Mouse (Mus musculus): ENCODE measurements around the gene Lcn12.

Gene Lcn12

GRCm38 (mm10) chr2:25457022-25457896, 36.5 kb downstream of the Lcn12 start:
- DNase-seq, result no peak

GRCm38 (mm10) chr2:25456205-25456953, 37.3 kb downstream of the Lcn12 start, which contains the start of gene Clic3:
Gene Clic3, plus strand, starts transcription at chr2:25456838.
- no peak for DNase-seq

DNA sequence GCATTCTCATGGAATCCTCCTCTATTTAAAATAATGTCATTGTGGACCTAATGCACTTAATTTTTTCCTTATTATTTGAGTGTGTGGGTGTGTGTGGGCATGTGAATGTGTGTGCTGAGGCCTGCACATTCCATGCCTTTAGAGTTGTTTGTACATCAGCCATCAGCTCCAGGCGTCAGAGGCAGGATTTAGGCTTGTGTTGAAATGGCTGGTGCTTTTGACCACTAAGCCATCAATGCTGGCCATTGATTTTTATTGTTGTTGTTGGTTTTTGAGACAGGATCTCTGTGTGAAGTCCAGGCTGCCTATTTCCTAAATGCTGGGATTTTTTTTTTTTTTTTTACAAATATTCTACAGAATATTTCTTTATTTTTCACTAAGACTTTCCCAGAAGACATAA, 40.8 kb downstream of the Lcn12 start:
- no peak for DNase-seq

- no peak for DNase-seq
These were observed 42.7 kb downstream of the Lcn12 start for GRCm38 (mm10) chr2:25450853-25451647.

DNA sequence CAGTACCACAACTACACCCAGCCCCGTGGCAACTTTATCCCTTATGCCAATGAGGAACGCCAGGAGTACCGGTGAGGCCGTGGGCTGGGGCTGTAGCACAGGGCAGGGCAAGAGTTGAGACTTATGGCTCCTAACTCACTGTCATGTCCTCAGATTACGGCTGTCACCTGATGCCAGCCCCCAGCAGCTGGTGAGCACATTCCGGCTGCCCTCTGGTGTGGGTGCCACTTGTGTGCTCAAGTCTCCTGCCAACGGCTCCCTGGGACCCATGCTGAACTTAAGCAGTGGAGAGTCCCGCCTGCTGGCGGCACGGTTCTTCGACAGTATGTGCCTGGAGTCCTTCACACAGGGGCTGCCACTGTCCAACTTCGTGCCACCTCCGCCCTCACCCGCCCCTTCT, 51.0 kb downstream of the Lcn12 start:
- DNase-seq, result no peak

DNA sequence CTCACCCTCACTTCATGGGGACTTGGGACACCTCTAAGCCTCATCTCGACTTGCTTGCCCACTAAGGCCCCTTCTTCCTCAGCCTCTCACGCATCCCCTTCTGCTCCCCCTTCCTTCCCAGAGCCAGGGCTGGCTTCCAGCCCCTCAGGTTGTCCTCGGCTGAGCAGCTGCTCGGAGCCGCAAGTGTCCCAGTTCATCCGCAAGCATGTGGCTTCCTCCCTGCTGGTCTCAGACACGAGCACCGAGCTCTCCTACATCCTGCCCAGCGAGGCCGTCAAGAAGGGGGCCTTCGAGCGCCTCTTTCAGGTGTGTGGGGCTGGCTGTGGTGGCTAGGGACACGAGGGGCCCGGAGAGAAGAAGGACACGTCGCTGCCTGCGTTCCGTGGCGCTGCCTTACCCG, 52.6 kb downstream of the Lcn12 start:
- no peak for DNase-seq
